Mouse (Mus musculus) adrenal gland, postnatal 14 days (tissue): ENCODE results near the gene Tes3-ps. TPM values are rescaled to one million over a fixed set of nuclear protein-coding genes. Genes with fewer than 3 reads are reported as not detected.

ENCODE experiments used
- DNase-seq: peaks from one replicate; pipeline ENCODE4 v3.0.0; 2021; ENCODE audit warnings: mixed read lengths
- long read RNA-seq, 2 experiments: library from polyadenylated mRNA; stranded (forward); transcript quantifications; one replicate each; pipeline ENCODE4 v2.0.0; 2021
- total RNA-seq: library from RNA; stranded (reverse); gene quantifications from 2 replicates; pipeline ENCODE4 v1.2.3, GENCODE M21; 2021

The Tes3-ps gene
- total RNA-seq: 1.3 TPM in 2 replicates
- long read RNA-seq, experiment 1: 0 reads
- long read RNA-seq, experiment 2: 0 reads

DNA sequence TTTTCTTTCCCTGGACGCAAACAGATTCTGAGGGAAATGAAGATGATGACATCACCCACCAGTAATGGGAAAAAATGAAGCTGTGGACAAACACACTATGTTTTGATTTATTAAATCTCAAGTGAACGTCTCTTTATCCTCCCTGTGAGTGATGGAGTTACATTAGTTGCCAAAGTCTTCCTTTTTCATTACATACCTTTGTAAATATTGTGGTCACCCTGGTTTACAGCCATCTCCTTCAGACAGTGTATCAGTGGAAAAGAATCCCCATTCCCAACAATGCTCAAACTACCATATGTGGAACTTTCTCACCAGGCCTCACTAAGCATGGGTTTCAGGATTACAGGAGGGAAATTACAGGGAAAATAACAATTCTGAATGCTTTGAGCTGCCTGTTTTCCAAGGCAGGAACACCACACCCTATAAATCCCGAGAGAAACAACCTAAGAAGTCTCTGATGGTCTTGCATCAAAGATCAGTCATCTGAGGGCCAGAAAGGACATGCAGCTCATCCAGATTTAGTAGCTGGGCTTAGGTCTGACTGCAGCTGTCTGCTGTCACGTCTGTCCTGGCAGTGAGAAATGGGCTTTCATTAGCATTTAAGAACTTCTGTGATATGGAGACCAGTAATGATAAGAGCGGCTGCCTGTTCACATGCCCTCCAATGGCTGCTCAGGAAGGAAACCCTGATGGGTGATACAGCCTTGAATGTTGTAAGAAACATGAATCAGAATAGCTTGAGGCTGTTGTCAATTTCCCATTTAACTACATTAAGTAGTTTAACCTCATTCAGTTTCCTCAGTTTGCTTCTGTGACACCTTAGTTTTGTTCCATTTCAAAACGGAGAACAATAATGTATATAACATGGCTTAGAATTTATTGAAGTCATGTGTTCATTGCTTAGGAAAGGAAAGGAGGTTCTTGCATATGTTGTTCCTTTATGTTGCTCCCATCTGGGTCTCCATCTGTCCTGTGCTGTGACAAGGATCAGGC is at the start of gene Tes3-ps:
Gene Tes3-ps, plus strand, starts transcription at position 943 of the 993 bp plus-strand sequence.
- no peak for DNase-seq

DNA sequence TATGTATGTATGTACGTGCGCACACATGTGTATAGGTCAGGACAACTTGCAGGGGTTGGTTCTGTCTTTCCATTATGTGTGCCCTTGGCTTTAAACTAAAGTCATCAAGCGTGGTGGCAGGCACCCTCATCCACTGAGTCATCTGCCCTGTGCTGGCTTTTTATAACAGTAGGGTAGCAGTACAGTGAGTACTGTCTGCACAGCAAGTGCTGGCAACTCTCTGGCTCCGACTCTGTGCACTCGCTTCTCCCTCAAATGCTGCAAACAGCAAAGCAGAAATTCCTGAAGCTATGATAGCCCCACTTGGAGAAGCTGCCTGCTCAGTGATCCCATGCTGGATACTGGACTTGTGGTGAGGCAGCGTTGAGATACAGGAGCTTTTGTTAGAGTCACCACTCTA is 48.7 kb upstream of the Tes3-ps start:
- DNase-seq: no peak

DNA sequence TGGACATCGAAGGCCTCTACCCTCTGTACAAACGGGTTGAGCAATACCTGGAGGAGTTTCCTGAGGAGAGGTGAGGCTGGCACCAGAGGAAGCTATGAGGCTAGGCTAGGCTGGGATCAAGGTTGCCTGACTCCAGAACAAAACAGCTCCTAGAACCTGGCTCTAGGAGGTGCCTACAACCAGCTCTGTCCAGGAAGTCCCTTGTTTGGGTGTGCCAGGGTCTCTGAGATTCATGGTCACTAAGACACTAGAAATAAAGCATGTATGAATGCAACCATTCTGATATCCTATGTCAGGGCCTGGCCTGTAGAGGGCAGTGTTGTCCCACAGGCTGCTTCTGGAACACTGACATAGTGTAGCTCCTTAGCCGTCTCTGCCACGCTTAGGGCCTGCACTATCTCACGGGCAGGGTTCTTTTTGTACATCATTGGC is 43.8 kb upstream of the Tes3-ps start:
- peak; percentile 91 for DNase-seq

DNA sequence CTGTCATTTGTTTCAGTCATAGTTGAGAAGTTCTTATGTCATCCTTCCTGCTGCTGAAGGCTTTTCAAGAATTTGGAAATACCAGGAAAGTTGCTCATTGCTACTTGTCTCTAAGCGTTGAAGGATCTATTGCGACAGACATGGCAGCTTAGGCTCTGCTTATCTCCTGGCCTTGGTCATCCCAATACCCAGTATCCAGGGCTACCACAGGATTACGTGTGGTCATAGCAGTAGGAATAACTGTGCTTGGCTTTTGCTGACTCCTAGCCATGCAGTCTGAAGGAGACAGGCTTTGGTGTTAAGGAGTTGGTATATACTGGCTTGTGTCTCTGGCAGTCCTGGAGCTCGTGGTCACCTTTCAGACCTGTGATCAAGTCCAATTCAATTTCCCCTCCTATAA is 32.8 kb upstream of the Tes3-ps start:
- peak; percentile 70 for DNase-seq

DNA sequence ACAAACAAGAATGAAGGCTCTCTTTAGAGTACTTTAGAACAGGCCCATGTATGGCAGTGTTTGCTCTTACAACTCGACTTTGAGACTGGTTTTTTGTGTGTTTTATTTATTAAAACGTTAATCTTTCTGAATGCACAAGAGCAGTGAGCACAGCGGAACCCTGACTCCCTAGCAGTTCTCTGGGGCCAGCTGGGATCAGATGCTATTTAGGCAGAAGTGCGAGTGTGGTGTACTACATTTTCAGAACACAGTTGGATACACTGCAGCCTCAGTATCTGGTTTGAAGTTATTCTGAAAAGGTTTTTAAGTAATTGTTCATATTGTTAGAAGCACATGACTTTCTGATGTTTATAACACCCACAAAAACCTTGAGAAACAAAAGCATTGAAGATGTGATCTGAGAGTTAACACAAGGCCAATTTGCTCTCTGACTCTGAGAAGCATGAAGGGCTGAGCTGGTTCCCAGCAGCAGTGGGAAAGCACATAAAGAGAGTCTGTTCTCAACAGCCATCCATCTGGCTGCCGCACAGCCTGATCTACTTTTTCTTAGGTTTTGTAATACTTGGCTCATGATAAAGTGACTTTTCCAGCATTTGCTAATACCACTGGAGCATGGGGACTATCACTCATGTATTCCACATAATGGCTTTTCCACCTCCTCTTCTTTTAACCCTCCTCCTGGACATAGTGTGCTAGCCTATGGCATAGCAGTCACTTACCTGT is 32.3 kb upstream of the Tes3-ps start:
- peak; percentile 30 for DNase-seq

DNA sequence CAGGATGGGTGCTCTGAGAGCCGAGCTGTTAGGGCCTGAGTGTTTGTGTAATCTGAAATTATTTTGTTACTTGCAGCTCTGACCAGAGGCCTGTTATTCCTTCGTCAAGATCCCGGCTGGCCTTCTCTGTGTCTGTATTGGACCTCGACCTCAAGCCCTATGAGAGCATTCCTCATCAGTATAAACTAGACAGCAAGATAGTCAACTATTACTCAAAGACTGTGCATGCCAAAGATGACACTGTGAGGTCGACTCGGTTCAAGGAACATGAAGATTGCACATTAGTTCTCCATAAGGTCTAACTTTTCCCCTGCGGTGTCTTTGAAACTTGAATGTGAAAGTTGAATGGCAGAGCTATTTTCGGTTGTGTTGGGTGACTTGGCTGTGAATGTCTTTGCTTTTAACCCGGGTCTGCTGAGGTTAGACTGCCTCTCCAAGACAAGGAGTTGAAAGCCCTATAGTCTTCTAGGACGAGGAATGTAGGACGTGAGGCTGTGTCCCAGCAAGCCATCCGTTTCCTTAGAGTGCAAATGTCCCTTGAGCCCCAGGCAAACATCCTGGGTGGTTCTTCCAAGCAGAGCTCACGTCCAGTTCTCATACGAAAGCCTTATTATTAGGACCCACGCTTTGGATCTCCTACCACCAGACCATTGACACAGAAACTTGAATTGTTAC is 31.5 kb upstream of the Tes3-ps start:
- DNase-seq: peak; percentile 66

DNA sequence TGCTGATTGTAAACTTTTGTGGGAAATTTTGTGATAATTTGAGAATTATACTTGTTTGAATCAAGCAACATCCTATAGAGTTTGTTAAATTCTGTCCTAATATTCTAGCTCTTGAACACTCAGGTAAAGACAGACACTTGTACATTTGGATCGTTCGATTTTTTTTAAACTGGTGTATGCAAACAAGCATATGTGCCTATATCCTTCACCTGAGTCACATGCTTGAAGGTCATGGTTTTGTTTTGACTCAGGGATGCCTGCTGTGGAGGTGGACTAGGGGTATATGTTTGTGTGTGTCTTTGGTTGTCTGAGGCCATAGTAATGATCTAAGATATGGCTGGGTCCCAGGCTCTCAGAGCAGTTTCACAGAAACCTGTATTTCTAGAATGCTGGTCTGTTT is 30.2 kb upstream of the Tes3-ps start:
- no peak for DNase-seq

- DNase-seq: no peak
Observed at GRCm38 (mm10) chr13:49465875-49466274, 27.2 kb upstream of the Tes3-ps start.

- peak; percentile 78 for DNase-seq
Observed at GRCm38 (mm10) chr13:49466393-49467075, 26.6 kb upstream of the Tes3-ps start.

DNA sequence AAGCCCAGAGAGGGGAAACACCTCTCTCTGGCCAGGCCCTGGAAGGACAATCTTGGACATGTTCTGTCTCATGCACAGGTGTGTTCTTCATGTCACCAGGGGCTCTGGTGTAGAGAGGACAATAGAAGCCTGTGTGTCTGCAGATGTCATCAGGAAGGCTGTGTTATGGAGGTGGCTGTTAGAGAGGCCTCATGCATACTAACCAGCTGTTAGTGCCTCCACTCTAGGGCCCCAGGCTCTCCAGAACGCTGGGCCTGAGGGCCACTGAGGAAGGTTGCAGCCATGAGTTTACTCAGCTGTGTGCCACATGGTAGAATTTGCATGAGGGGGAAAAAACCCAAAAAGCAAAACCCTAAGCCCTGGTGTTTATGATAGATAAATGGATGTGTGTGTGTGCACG is 25.5 kb upstream of the Tes3-ps start:
- DNase-seq: no peak

- DNase-seq: no peak
Observed at GRCm38 (mm10) chr13:49469002-49469401, 24.1 kb upstream of the Tes3-ps start.

GRCm38 (mm10) chr13:49470319-49470718 is 22.8 kb upstream of the Tes3-ps start:
- DNase-seq: no peak

DNA sequence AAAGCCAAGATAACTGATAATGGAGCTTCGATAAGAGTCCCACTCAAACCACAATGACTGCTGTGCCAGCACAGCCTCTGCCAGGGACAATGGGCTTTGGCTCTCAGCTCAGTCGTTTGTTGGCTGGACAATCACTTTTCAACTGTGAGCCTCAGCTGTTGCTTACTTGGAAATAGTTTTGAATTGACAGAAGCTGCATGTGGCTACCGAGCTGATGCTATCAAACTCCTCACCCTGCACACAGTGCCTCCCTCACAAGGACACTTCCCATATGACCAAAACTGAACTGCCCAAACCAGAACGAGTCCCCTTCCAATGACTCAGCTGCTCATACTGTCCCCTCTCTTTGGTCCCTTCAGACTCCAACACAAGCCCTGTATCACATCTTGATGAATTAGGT is 22.3 kb upstream of the Tes3-ps start:
- DNase-seq: peak; percentile 32

DNA sequence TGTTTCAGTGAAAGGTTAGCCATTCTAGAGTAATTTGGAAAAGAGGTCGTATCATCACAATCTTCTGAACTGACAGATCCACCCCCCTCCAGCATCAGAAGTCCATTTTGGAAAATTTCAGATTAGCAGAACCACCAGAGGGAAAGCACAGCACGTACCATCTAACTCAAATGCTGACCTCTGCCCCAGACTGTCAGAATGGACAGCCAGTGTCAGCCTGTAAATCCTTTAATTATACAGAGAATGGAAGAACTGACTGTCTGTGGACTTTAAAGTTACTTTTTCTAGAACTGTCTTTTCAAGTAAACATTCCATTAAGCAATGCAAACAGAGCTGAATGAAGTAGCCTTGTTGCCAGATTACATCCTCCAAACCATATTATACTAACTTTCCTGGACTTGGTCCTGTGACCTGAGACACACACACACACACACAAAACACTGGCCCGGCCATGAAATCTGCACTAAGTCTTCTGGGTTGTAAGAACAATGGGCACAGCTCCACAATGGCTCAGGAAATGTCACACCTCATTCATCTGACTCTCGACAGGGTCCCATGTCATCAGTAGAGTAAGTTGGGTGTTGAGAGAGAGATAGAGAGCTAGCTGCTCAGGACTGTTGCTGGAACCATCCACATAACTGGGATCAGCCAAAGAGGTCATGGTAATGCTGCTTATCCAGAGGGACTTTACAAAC is 21.0 kb upstream of the Tes3-ps start:
- DNase-seq: no peak

- no peak for DNase-seq
Observed at GRCm38 (mm10) chr13:49472676-49473005, 20.5 kb upstream of the Tes3-ps start.

- no peak for DNase-seq
Observed at GRCm38 (mm10) chr13:49477887-49478286, 15.2 kb upstream of the Tes3-ps start.

DNA sequence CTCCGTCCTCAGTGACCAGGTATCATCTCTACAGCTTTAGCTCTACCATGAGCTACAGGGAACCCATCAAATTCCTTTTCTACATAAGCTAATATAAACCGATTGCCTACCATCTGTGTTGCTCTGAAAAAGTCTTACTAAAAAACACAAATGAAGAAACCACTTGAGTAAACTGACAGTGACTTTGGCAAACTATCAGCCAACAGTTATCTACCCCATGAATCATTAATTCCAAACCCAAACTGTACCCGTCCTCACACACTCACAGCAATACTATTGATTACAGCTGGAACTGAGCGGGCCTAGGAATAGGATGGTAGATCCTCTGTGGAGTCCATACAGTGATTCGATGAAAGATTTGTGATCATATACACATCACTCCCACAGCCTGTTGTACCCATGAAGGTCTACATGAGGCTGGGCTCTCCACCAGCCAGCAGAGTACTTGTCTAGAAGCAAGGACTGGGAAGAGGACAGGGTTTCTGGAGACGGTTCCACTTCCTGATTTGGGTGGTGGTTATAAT is 14.2 kb upstream of the Tes3-ps start:
- no peak for DNase-seq

- peak; percentile 50 for DNase-seq
Observed at GRCm38 (mm10) chr13:49479399-49479798, 13.7 kb upstream of the Tes3-ps start.

DNA sequence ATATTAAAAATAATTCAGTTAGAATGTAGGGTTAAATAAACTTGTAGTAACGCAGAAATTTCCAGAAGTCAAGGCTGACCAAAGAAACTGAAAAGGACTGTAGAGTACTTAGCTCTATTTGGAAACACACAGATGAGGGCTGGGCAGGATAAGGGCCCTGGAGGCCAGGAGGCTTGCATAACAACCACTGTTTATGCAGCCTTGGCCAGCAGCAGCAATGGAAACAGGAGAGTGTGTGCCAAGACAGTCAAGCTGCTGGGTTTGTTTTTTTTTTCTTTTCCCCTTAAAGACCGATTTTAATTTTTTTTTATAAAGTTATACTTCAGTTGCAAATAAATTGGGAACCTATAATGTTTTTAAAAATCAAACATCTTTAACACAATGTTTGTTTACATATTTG is 13.1 kb upstream of the Tes3-ps start:
- peak; percentile 86 for DNase-seq

DNA sequence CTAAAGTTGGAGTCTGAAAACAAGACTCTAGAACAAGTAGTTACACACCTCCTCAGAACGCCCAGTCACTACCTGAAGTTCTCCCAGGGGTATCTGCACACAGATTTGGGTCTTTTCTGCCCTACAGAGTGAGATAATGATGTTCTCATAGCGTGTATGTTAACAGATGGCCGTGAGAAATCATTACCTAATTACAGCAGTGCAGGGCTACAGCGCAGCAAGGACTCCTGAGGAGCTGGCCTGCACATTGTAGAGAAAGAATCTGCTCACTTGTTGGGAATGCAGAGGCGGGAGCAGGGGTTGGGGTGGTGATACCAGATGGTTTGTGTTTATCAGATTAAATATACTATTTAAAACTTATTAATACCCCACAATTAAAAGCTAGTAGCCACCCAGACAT is 12.6 kb upstream of the Tes3-ps start:
- peak; percentile 35 for DNase-seq

- DNase-seq: no peak
Observed at GRCm38 (mm10) chr13:49485388-49485787, 7.7 kb upstream of the Tes3-ps start.
